Mouse (Mus musculus): Measurements from ENCODE around the gene Gnao1. TPM values are rescaled to one million over a fixed set of nuclear protein-coding genes. Genes with fewer than 3 reads are reported as not detected.

Gnao1 gene
- polyA plus RNA-seq, 1 experiment from 2014 or later = 11.6 TPM

DNA sequence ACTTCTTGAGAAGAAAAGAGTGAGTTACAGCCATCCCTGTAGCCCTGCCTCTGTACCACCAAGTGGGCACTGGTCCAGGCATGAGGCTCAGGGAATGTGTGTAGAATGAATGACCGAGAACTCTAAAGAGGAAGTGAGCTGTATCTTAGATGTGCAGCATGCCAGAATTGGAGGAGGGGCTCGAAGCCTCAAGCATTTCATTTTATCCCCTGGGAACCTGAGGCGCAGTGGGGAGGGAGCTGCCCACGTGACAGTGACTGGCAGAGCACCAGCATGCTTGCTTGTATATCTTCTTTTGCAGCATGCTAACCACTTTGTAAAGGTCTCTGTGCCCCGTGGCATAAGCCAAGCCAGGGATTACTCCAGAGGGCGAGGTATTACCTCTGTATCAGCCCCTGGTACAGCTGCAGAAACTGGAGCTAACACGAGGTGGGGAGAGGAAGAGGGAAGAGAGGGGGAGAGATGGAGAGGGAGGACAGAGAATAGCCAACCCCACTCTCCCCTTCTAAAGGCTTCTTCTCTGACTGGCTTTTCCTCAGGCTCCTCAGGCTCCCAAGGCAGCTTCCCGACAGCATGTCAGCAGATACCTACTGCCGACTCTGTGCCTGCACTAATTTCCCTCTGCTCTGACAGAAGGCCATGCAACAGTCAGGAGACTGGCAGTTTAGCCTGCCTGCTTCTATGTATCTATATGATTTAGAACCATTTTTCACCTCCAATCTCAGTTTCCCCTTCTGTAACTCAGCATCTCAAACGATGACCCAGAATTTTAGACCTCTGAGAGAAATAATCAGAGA lies 31.4 kb downstream of the Gnao1 start:
- H3K36me3 ChIP-seq (ENCODE audit: control insufficient read depth, insufficient read depth, low read length) = no peaks in the 10 kb centered on the region
- H3K4me1 ChIP-seq (ENCODE audit: control insufficient read depth, insufficient read depth, low read length) = peaks cover 9% of the 10 kb centered on the region
- no peak overlapping the region for H3K4me2 ChIP-seq (ENCODE audit: low read depth, low read length)
- peak; percentile 38; the same call in 1 of the 2 replicates for ATAC-seq (ENCODE audit: insufficient read depth, low FRiP score)
- 0 out of 2 replicates have a peak overlapping the region, but pooled peaks have one; percentile 0 for H3K9ac ChIP-seq (ENCODE audit: low read length)
- no peak overlapping the region for H3K4me3 ChIP-seq (replicated peaks; ENCODE audit: low read length)
- H3K9me3 ChIP-seq (replicated peaks; ENCODE audit: control insufficient read depth, low read length) = no peaks in the 10 kb centered on the region
- no peak overlapping the region for H3K27ac ChIP-seq (ENCODE audit: low read length)
- no peaks in the 10 kb centered on the region for H3K27me3 ChIP-seq (ENCODE audit: control insufficient read depth, insufficient read depth, low read length)
- 40% methylated on average over 10 of the region's 10 CpGs for WGBS

GRCm38 (mm10) chr8:93842574-93842973 lies 32.8 kb downstream of the Gnao1 start:
- Histone ChIP-seq H3K4me1 (ENCODE audit: control insufficient read depth, insufficient read depth, low read length) (peaks cover 9% of the 10 kb centered on the region), H3K4me3 (replicated peaks; ENCODE audit: low read length) (no peak overlapping the region), H3K9ac (ENCODE audit: low read length) (no peak overlapping the region), H3K27me3 (ENCODE audit: control insufficient read depth, insufficient read depth, low read length) (no peaks in the 10 kb centered on the region), H3K9me3 (replicated peaks; ENCODE audit: control insufficient read depth, low read length) (no peaks in the 10 kb centered on the region), H3K4me2 (ENCODE audit: low read depth, low read length) (no peak overlapping the region), H3K27ac (ENCODE audit: low read length) (no peak overlapping the region), H3K36me3 (ENCODE audit: control insufficient read depth, insufficient read depth, low read length) (no peaks in the 10 kb centered on the region)
- WGBS = 88% methylated on average over 4 of the region's 4 CpGs
- ATAC-seq (ENCODE audit: insufficient read depth, low FRiP score) = no peak

GRCm38 (mm10) chr8:93843858-93844502 lies 34.2 kb downstream of the Gnao1 start:
- WGBS = 39% methylated on average over 12 of the region's 12 CpGs
- Histone ChIP-seq H3K4me3 (replicated peaks; ENCODE audit: low read length) (no peak overlapping the region), H3K9ac (ENCODE audit: low read length) (no peak overlapping the region), H3K4me1 (ENCODE audit: control insufficient read depth, insufficient read depth, low read length) (peaks cover 9% of the 10 kb centered on the region), H3K27ac (ENCODE audit: low read length) (no peak overlapping the region), H3K36me3 (ENCODE audit: control insufficient read depth, insufficient read depth, low read length) (no peaks in the 10 kb centered on the region), H3K4me2 (ENCODE audit: low read depth, low read length) (no peak overlapping the region), H3K9me3 (replicated peaks; ENCODE audit: control insufficient read depth, low read length) (no peaks in the 10 kb centered on the region), H3K27me3 (ENCODE audit: control insufficient read depth, insufficient read depth, low read length) (no peaks in the 10 kb centered on the region)
- ATAC-seq (ENCODE audit: insufficient read depth, low FRiP score) = no peak; the same call in 1 of the 2 replicates

GRCm38 (mm10) chr8:93845186-93845585 lies 35.4 kb downstream of the Gnao1 start:
- 73% methylated on average over 1 of the region's 1 CpGs for WGBS
- Histone ChIP-seq H3K27ac (ENCODE audit: low read length) (no peak overlapping the region), H3K9ac (ENCODE audit: low read length) (no peak overlapping the region), H3K4me1 (ENCODE audit: control insufficient read depth, insufficient read depth, low read length) (peaks cover 9% of the 10 kb centered on the region), H3K4me2 (ENCODE audit: low read depth, low read length) (no peak overlapping the region), H3K36me3 (ENCODE audit: control insufficient read depth, insufficient read depth, low read length) (no peaks in the 10 kb centered on the region), H3K27me3 (ENCODE audit: control insufficient read depth, insufficient read depth, low read length) (no peaks in the 10 kb centered on the region), H3K9me3 (replicated peaks; ENCODE audit: control insufficient read depth, low read length) (no peaks in the 10 kb centered on the region), H3K4me3 (replicated peaks; ENCODE audit: low read length) (no peak overlapping the region)
- ATAC-seq (ENCODE audit: insufficient read depth, low FRiP score) = no peak

GRCm38 (mm10) chr8:93852087-93852645 lies 42.4 kb downstream of the Gnao1 start:
- Histone ChIP-seq H3K27ac (ENCODE audit: low read length) (0 out of 2 replicates have a peak overlapping the region, but pooled peaks have one; percentile 7), H3K27me3 (ENCODE audit: control insufficient read depth, insufficient read depth, low read length) (no peaks in the 10 kb centered on the region), H3K9ac (ENCODE audit: low read length) (no peak overlapping the region), H3K4me3 (replicated peaks; ENCODE audit: low read length) (no peak overlapping the region), H3K4me2 (ENCODE audit: low read depth, low read length) (no peak overlapping the region), H3K36me3 (ENCODE audit: control insufficient read depth, insufficient read depth, low read length) (no peaks in the 10 kb centered on the region), H3K4me1 (ENCODE audit: control insufficient read depth, insufficient read depth, low read length) (peaks cover 6% of the 10 kb centered on the region), H3K9me3 (replicated peaks; ENCODE audit: control insufficient read depth, low read length) (no peaks in the 10 kb centered on the region)
- ATAC-seq (ENCODE audit: insufficient read depth, low FRiP score) = peak; percentile 73; the same call in 1 of the 2 replicates
- WGBS = 38% methylated on average over 11 of the region's 11 CpGs

- Histone ChIP-seq H3K9me3 (replicated peaks; ENCODE audit: control insufficient read depth, low read length) (no peaks in the 10 kb centered on the region), H3K36me3 (ENCODE audit: control insufficient read depth, insufficient read depth, low read length) (no peaks in the 10 kb centered on the region), H3K27me3 (ENCODE audit: control insufficient read depth, insufficient read depth, low read length) (no peaks in the 10 kb centered on the region), H3K4me1 (ENCODE audit: control insufficient read depth, insufficient read depth, low read length) (peaks cover 6% of the 10 kb centered on the region), H3K4me2 (ENCODE audit: low read depth, low read length) (no peak overlapping the region), H3K9ac (ENCODE audit: low read length) (no peak overlapping the region), H3K4me3 (replicated peaks; ENCODE audit: low read length) (no peak overlapping the region), H3K27ac (ENCODE audit: low read length) (no peak overlapping the region)
- ATAC-seq (ENCODE audit: insufficient read depth, low FRiP score) = no peak
- WGBS = 78% methylated on average over 9 of the region's 9 CpGs
Measured at GRCm38 (mm10) chr8:93852851-93853461, 43.2 kb downstream of the Gnao1 start.

GRCm38 (mm10) chr8:93854676-93855075 lies 44.9 kb downstream of the Gnao1 start:
- no peak for ATAC-seq (ENCODE audit: insufficient read depth, low FRiP score)
- H3K4me3 ChIP-seq (replicated peaks; ENCODE audit: low read length) = no peak overlapping the region
- H3K9ac ChIP-seq (ENCODE audit: low read length) = no peak overlapping the region
- no peaks in the 10 kb centered on the region for H3K9me3 ChIP-seq (replicated peaks; ENCODE audit: control insufficient read depth, low read length)
- no peak overlapping the region for H3K27ac ChIP-seq (ENCODE audit: low read length)
- WGBS = 29% methylated on average over 5 of the region's 5 CpGs
- H3K36me3 ChIP-seq (ENCODE audit: control insufficient read depth, insufficient read depth, low read length) = no peaks in the 10 kb centered on the region
- peaks cover 6% of the 10 kb centered on the region for H3K4me1 ChIP-seq (ENCODE audit: control insufficient read depth, insufficient read depth, low read length)
- no peak overlapping the region for H3K4me2 ChIP-seq (ENCODE audit: low read depth, low read length)
- H3K27me3 ChIP-seq (ENCODE audit: control insufficient read depth, insufficient read depth, low read length) = no peaks in the 10 kb centered on the region

DNA sequence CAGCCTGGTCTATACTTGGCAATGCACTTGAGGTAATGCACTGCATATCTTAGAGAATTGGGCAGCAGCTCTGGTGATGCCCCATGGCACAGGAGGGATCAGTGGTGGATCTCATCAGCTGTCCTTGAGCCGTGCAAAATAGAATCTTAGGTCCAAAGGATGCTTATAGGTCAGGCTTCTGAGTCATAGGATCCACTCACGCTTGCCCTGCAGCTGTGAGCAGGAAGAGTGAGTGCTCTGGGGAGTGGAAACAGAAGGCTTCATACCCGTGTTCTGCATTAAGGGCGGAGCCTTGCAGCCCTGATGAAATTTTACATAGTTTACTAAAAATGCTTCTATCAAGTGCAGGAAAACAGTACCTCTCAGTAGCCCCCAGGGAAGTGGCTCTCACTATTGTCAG lies 45.5 kb downstream of the Gnao1 start:
- no peak overlapping the region for H3K4me2 ChIP-seq (ENCODE audit: low read depth, low read length)
- H3K27ac ChIP-seq (ENCODE audit: low read length) = no peak overlapping the region
- H3K9me3 ChIP-seq (replicated peaks; ENCODE audit: control insufficient read depth, low read length) = no peaks in the 10 kb centered on the region
- no peaks in the 10 kb centered on the region for H3K27me3 ChIP-seq (ENCODE audit: control insufficient read depth, insufficient read depth, low read length)
- ATAC-seq (ENCODE audit: insufficient read depth, low FRiP score) = no peak
- H3K4me3 ChIP-seq (replicated peaks; ENCODE audit: low read length) = no peak overlapping the region
- 46% methylated on average over 4 of the region's 4 CpGs for WGBS
- no peak overlapping the region for H3K9ac ChIP-seq (ENCODE audit: low read length)
- H3K36me3 ChIP-seq (ENCODE audit: control insufficient read depth, insufficient read depth, low read length) = no peaks in the 10 kb centered on the region
- H3K4me1 ChIP-seq (ENCODE audit: control insufficient read depth, insufficient read depth, low read length) = peaks cover 6% of the 10 kb centered on the region

DNA sequence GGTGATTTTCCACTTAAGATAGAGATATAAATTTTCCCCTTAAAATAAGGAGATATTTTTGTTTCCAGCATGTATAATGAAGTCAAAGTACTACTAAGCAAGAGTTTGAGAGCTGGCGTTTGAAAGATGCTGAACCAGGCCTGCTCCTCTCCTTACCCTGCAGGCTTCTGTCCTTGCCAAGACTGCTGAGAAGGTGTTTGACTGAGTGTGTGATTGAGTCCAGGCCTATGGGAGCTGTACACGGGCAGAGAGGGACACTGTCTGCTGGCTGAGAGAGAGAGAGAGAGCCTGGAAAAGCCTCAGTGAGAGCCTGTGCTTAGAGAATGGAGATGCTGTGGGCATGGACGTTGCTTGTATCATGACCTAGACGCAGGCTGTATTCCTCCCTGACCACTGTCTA lies 47.4 kb downstream of the Gnao1 start:
- Histone ChIP-seq H3K4me3 (replicated peaks; ENCODE audit: low read length) (no peak overlapping the region), H3K27me3 (ENCODE audit: control insufficient read depth, insufficient read depth, low read length) (no peaks in the 10 kb centered on the region), H3K27ac (ENCODE audit: low read length) (no peak overlapping the region), H3K9me3 (replicated peaks; ENCODE audit: control insufficient read depth, low read length) (no peaks in the 10 kb centered on the region), H3K9ac (ENCODE audit: low read length) (no peak overlapping the region), H3K4me2 (ENCODE audit: low read depth, low read length) (no peak overlapping the region), H3K4me1 (ENCODE audit: control insufficient read depth, insufficient read depth, low read length) (peaks cover 6% of the 10 kb centered on the region), H3K36me3 (ENCODE audit: control insufficient read depth, insufficient read depth, low read length) (no peaks in the 10 kb centered on the region)
- ATAC-seq (ENCODE audit: insufficient read depth, low FRiP score) = no peak
- 69% methylated on average over 4 of the region's 4 CpGs for WGBS
